Mouse (Mus musculus) cerebellum, postnatal 10 days (tissue): ENCODE measurements around the gene Avpr1b.
A peak's percentile ranks its signal among the peaks of the same experiment; 100 is the strongest.

Source experiments
- DNase-seq, 2 experiments: peaks; one replicate each; pipeline ENCODE4 v3.0.0; 2021; ENCODE audit warnings: mixed read lengths in 2 of 2

The Avpr1b gene

GRCm38 (mm10) chr1:131619348-131619747 lies 20.3 kb downstream of the Avpr1b start:
- no peak for DNase-seq

- no peak for DNase-seq
These were observed 24.6 kb downstream of the Avpr1b start for GRCm38 (mm10) chr1:131623644-131624043.

- DNase-seq = no peak
These were observed 25.3 kb downstream of the Avpr1b start for GRCm38 (mm10) chr1:131624175-131624835.

GRCm38 (mm10) chr1:131626200-131626599 lies 27.2 kb downstream of the Avpr1b start:
- no peak for DNase-seq

- DNase-seq = peak; percentile 50 to 52
These were observed 33.2 kb downstream of the Avpr1b start for GRCm38 (mm10) chr1:131632216-131632615.

- no peak for DNase-seq
These were observed 35.5 kb downstream of the Avpr1b start for GRCm38 (mm10) chr1:131634495-131634894.

GRCm38 (mm10) chr1:131637791-131638540 lies 38.9 kb downstream of the Avpr1b start, which contains the start of gene Ctse:
Ctse (plus strand) TSS chr1:131638306.
- DNase-seq = no peak

- DNase-seq = no peak
These were observed 39.7 kb downstream of the Avpr1b start for GRCm38 (mm10) chr1:131638541-131639421.

- DNase-seq = no peak
These were observed 41.0 kb downstream of the Avpr1b start for GRCm38 (mm10) chr1:131640062-131640461.

GRCm38 (mm10) chr1:131641565-131641964 lies 42.5 kb downstream of the Avpr1b start:
- no peak for DNase-seq

GRCm38 (mm10) chr1:131642251-131642650 lies 43.2 kb downstream of the Avpr1b start:
- DNase-seq = no peak

GRCm38 (mm10) chr1:131652670-131653443 lies 53.8 kb downstream of the Avpr1b start:
- DNase-seq = no peak

- DNase-seq = no peak
These were observed 56.6 kb downstream of the Avpr1b start for GRCm38 (mm10) chr1:131655601-131656000.

GRCm38 (mm10) chr1:131657945-131658354 lies 58.9 kb downstream of the Avpr1b start:
- DNase-seq = peak; percentile 96

- no peak for DNase-seq
These were observed 60.6 kb downstream of the Avpr1b start for GRCm38 (mm10) chr1:131659512-131660085.

- DNase-seq = no peak
These were observed 61.2 kb downstream of the Avpr1b start for GRCm38 (mm10) chr1:131660266-131660665.

GRCm38 (mm10) chr1:131660716-131661472 lies 61.9 kb downstream of the Avpr1b start:
- no peak for DNase-seq
